17 mouse cellular contexts compared by ENCODE assay signal in the genomic region with DNA sequence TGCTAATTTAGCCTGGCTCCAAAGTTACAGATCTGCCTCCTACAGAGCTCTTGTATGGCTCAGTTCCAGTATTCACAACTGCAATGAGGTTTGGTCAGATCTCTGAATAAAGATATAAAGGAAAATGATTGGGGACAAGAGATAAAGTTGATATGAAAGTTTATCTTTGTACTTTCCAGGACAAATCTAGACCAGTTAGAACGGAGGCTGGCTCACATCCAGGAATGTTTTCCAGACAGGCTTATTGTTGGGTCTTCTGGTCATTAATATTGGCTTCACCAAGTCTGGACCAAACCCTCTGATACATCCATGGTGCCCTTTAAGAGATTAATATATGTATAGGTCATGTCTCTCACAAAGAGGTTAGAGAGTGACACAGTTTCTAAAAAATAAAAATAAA.
DNase-seq lines count a peak whose midpoint lies in the region; ATAC-seq lines count a peak whose summit lies in the region.
"Had no signal": no experiment of that assay in that cellular context is flagged by ENCODE, and none has a peak within 500 bp of the region (broad histone marks: within the 10 kb centered on the region; RNA-seq: fewer than 3 reads in every experiment).

No protein-coding gene starts in this region.

- H3K9me3 ChIP-seq in lung, embryonic 15.5 days, result no peaks in the 10 kb centered on the region
- H3K9me3 ChIP-seq: embryonic facial prominence, embryonic 12.5 days; forebrain, embryonic 10.5 days; hindbrain, embryonic 10.5 days; liver, embryonic 13.5 days; midbrain, embryonic 10.5 days had no signal

- WGBS in lung, embryonic 15.5 days, result 22% methylated on average over 1 of the region's 1 CpGs

- no peaks in the 10 kb centered on the region for H3K27me3 ChIP-seq in lung, embryonic 15.5 days
- H3K27me3 ChIP-seq: embryonic facial prominence, embryonic 12.5 days; liver, embryonic 13.5 days had no signal

- H3K36me3 ChIP-seq in lung, embryonic 15.5 days, result no peaks in the 10 kb centered on the region
- H3K36me3 ChIP-seq: embryonic facial prominence, embryonic 12.5 days; forebrain, embryonic 10.5 days; hindbrain, embryonic 10.5 days; liver, embryonic 13.5 days; midbrain, embryonic 10.5 days had no signal

- ATAC-seq in lung, embryonic 15.5 days (ENCODE audit: borderline replicate concordance, extremely low read depth, low FRiP score, low TSS enrichment), result no peak
- ATAC-seq in frontal cortex, adult (ENCODE audit: low TSS enrichment), result no peak

- peaks cover 14% of the 10 kb centered on the region for H3K4me1 ChIP-seq in lung, embryonic 15.5 days
- H3K4me1 ChIP-seq: forebrain, embryonic 10.5 days; hindbrain, embryonic 10.5 days; liver, embryonic 13.5 days; midbrain, embryonic 10.5 days had no signal

- 0 out of 2 replicates have a peak overlapping the region, but pooled peaks have one; percentile 38 for H3K27ac ChIP-seq in lung, embryonic 15.5 days
- H3K27ac ChIP-seq: embryonic facial prominence, embryonic 12.5 days; forebrain, embryonic 10.5 days; hindbrain, embryonic 10.5 days; liver, embryonic 13.5 days; midbrain, embryonic 10.5 days had no signal

- no peak overlapping the region for H3K4me2 ChIP-seq in lung, embryonic 15.5 days
- H3K4me2 ChIP-seq: embryonic facial prominence, embryonic 12.5 days; liver, embryonic 13.5 days had no signal

- no peak overlapping the region for H3K9ac ChIP-seq in lung, embryonic 15.5 days
- H3K9ac ChIP-seq: embryonic facial prominence, embryonic 12.5 days; liver, embryonic 13.5 days had no signal

- H3K4me3 ChIP-seq in lung, embryonic 15.5 days, result no peak overlapping the region
- H3K4me3 ChIP-seq: embryonic facial prominence, embryonic 12.5 days; forebrain, embryonic 10.5 days; hindbrain, embryonic 10.5 days; liver, embryonic 13.5 days; midbrain, embryonic 10.5 days; myocyte had no signal

- peak; percentile 13 for DNase-seq in gastrocnemius, adult 18-20 months (ENCODE audit: low spot score)
- DNase-seq in gastrocnemius, postnatal 25 days, result no peak
- peak; percentile 65 for DNase-seq in heart, adult 8-10 months (ENCODE audit: low spot score)
- DNase-seq in kidney, adult 8-10 months, result peak; percentile 38 to 52
- DNase-seq in cerebellum, postnatal 36 days, result no peak
- DNase-seq in layer of hippocampus, adult 8-10 months (ENCODE audit: low spot score in 2 of 2), result no peak
- DNase-seq: B cell, adult 2 months; cerebellum, adult 9-11 months; liver, embryonic 13.5 days; right cerebral cortex, postnatal 4 days had no signal

Comparison
In these comparisons a context has a peak if more than half of its experiments do, and no peak if none do; other contexts are left out.
1. DNase-seq: peak in gastrocnemius, adult 18-20 months (single experiment), heart, adult 8-10 months (single experiment) and kidney, adult 8-10 months (2 of 2); none in gastrocnemius, postnatal 25 days (single experiment), cerebellum, postnatal 36 days (0 of 2) and layer of hippocampus, adult 8-10 months (0 of 2).